Mouse (Mus musculus): ENCODE results near the gene Atxn2. TPM values are rescaled to one million over a fixed set of nuclear protein-coding genes. Genes with fewer than 3 reads are reported as not detected.

The Atxn2 gene
- polyA plus RNA-seq, 2 experiments = 87.2 to 156 TPM

DNA sequence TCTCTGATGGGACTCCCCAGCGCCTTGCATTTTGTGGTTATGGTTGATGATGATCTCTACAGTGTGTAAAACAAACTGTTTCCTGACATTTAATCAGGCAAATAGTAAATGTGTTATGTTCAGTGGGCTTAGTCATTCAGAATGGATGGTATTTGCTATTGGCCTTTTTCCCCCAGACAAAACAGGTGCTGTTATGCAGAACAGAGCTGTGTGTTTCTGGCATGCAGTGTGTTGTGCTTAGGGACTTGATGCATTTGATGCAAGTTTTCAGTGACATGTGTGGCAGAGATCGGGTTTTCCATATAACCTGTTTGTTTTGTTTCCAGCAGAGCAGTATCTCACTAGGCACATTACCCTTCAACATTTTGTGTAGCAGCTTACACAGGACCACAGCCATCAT is 56.4 kb downstream of the Atxn2 start:
- 89% methylated on average over 2 of the region's 2 CpGs for WGBS
- H3K4me1 ChIP-seq (ENCODE audit: control insufficient read depth, insufficient read depth, low read length) = no peaks in the 10 kb centered on the region
- no peak overlapping the region for H3K4me2 ChIP-seq (replicated peaks; ENCODE audit: low read depth, low read length, severe bottlenecking)
- no peak overlapping the region for H3K27ac ChIP-seq (replicated peaks; ENCODE audit: low read depth, low read length)
- H3K4me3 ChIP-seq (replicated peaks; ENCODE audit: low read length) = no peak overlapping the region
- DNase-seq (ENCODE audit: low spot score) = no peak
- H3K9ac ChIP-seq (ENCODE audit: low read depth, low read length, severe bottlenecking) = no peak overlapping the region
- peaks cover 45% of the 10 kb centered on the region for H3K36me3 ChIP-seq (ENCODE audit: control insufficient read depth, insufficient read depth, low read length)
- H3K9me3 ChIP-seq (ENCODE audit: control insufficient read depth, low read length) = no peaks in the 10 kb centered on the region
- H3K27me3 ChIP-seq (ENCODE audit: control insufficient read depth, insufficient read depth, low read length) = no peaks in the 10 kb centered on the region
- TF ChIP-seq POLR2A (IDR thresholded peaks at IDR 0.05; ENCODE audit: borderline replicate concordance, extremely low read depth, insufficient read depth, insufficient read length) = no peak
- no peak for ATAC-seq (ENCODE audit: low FRiP score, low read depth)

DNA sequence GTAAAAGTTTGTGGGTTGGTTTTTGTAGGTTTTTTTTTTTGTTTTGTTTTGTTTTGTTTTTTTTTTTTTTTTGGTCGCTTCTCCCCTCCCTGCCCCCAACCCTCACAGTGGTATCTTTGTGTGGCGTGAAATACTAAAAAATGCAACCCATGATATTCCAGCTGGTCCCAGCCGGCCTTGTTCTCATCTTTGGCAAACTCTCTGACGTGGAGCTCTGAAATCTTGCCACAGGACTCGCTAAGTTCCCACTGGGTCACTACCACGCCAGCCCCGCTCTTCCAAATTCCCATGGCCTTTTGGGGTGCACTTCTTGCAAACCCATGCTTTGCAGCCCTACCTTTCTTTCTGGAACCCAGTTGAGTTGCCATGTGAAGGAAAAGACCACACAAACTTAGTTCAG is 58.7 kb downstream of the Atxn2 start:
- H3K4me3 ChIP-seq (replicated peaks; ENCODE audit: low read length) = no peak overlapping the region
- no peaks in the 10 kb centered on the region for H3K9me3 ChIP-seq (ENCODE audit: control insufficient read depth, low read length)
- H3K27ac ChIP-seq (replicated peaks; ENCODE audit: low read depth, low read length) = no peak overlapping the region
- ATAC-seq (ENCODE audit: low FRiP score, low read depth) = no peak
- H3K36me3 ChIP-seq (ENCODE audit: control insufficient read depth, insufficient read depth, low read length) = peaks cover 55% of the 10 kb centered on the region
- no peaks in the 10 kb centered on the region for H3K27me3 ChIP-seq (ENCODE audit: control insufficient read depth, insufficient read depth, low read length)
- no peak overlapping the region for H3K4me2 ChIP-seq (replicated peaks; ENCODE audit: low read depth, low read length, severe bottlenecking)
- 87% methylated on average over 7 of the region's 7 CpGs for WGBS
- DNase-seq (ENCODE audit: low spot score) = no peak
- H3K9ac ChIP-seq (ENCODE audit: low read depth, low read length, severe bottlenecking) = no peak overlapping the region
- no peaks in the 10 kb centered on the region for H3K4me1 ChIP-seq (ENCODE audit: control insufficient read depth, insufficient read depth, low read length)
- TF ChIP-seq POLR2A (IDR thresholded peaks at IDR 0.05; ENCODE audit: borderline replicate concordance, extremely low read depth, insufficient read depth, insufficient read length) = no peak

DNA sequence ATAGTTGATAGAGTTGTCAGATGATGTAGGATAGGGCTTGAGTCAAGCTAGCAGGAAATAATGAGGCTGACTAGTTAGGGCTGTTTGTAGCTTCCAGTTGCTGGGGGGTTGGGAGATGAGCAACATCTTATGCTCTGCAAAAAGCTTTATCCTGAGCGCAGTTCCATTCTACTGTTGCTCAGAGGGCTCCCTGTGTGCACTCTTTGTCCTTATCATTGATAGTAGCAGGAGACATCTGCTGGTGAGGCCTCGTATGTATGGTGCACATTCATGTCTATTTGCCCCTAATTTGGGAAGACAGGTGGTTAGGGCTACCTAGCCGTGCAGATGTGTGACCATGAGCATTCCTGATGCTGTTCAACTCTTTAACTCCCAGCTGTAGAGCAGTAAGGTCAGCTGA is 60.5 kb downstream of the Atxn2 start:
- H3K36me3 ChIP-seq (ENCODE audit: control insufficient read depth, insufficient read depth, low read length) = peaks cover 62% of the 10 kb centered on the region
- H3K9me3 ChIP-seq (ENCODE audit: control insufficient read depth, low read length) = no peaks in the 10 kb centered on the region
- no peak for TF ChIP-seq POLR2A (IDR thresholded peaks at IDR 0.05; ENCODE audit: borderline replicate concordance, extremely low read depth, insufficient read depth, insufficient read length)
- WGBS = 93% methylated on average over 3 of the region's 3 CpGs
- peaks cover 9% of the 10 kb centered on the region; the same call in 1 of the 2 replicates for H3K4me1 ChIP-seq (ENCODE audit: control insufficient read depth, insufficient read depth, low read length)
- DNase-seq (ENCODE audit: low spot score) = no peak
- ATAC-seq (ENCODE audit: low FRiP score, low read depth) = no peak
- H3K27me3 ChIP-seq (ENCODE audit: control insufficient read depth, insufficient read depth, low read length) = no peaks in the 10 kb centered on the region
- H3K9ac ChIP-seq (ENCODE audit: low read depth, low read length, severe bottlenecking) = no peak overlapping the region
- no peak overlapping the region for H3K27ac ChIP-seq (replicated peaks; ENCODE audit: low read depth, low read length)
- H3K4me3 ChIP-seq (replicated peaks; ENCODE audit: low read length) = no peak overlapping the region
- H3K4me2 ChIP-seq (replicated peaks; ENCODE audit: low read depth, low read length, severe bottlenecking) = no peak overlapping the region

DNA sequence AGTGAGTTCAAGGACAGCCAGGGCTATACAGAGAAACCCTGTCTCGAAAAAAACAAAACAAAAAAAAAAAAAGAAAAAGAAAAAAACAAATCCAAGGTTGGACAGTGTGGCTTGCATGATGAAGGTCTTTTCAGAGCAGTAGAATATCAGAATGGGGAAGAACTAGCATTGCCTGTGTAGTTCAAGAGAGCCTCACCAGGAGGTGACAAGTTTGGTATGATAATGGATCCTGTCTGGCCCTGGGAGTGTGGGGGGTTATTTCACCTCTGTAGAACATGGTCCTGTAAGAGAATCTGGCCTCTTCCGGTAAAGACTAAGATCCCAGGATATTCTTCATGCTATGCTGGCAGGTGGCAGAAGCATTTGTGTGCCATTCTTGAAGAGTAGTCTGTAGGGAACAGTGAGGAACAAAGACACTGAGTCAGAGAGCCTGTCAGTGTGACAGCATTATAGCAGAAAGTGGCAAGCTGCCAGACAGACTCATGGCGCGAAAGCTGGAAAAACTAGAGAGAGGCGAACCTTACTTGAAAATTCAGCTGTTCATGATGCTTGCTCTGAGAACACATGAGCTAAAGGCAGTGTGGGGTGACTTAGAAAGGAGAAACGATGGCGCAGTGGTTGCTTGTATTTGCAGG is 67.5 kb downstream of the Atxn2 start:
- ATAC-seq (ENCODE audit: low FRiP score, low read depth) = no peak
- Histone ChIP-seq H3K27ac (replicated peaks; ENCODE audit: low read depth, low read length) (no peak overlapping the region), H3K4me1 (ENCODE audit: control insufficient read depth, insufficient read depth, low read length) (peaks cover 10% of the 10 kb centered on the region; the same call in 1 of the 2 replicates), H3K4me2 (replicated peaks; ENCODE audit: low read depth, low read length, severe bottlenecking) (no peak overlapping the region), H3K9ac (ENCODE audit: low read depth, low read length, severe bottlenecking) (no peak overlapping the region), H3K4me3 (replicated peaks; ENCODE audit: low read length) (no peak overlapping the region), H3K36me3 (ENCODE audit: control insufficient read depth, insufficient read depth, low read length) (peaks cover 83% of the 10 kb centered on the region), H3K27me3 (ENCODE audit: control insufficient read depth, insufficient read depth, low read length) (no peaks in the 10 kb centered on the region), H3K9me3 (ENCODE audit: control insufficient read depth, low read length) (no peaks in the 10 kb centered on the region)
- TF ChIP-seq POLR2A (IDR thresholded peaks at IDR 0.05; ENCODE audit: borderline replicate concordance, extremely low read depth, insufficient read depth, insufficient read length) = no peak
- peak; percentile 59 for DNase-seq (ENCODE audit: low spot score)
- 84% methylated on average over 7 of the region's 7 CpGs for WGBS

DNA sequence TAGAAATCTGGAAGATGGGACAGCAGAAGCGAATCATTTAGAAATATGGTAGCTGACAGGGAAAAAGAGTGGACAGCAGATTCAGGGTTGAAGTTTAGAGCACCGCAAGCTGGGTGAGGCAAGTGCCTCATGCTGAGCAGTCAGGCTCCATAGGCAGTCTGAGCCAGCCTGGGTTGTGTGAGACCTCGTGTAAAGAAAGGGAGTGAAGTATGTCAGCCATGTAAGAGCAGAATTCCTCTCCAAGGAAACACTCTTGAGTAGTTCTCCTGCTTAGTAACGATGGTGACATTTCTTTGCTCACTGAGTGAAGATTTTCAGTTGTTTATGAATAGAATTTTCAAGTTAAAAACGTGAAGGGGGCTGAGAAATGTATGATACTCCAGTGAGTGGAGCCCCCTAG is 69.0 kb downstream of the Atxn2 start:
- no peak overlapping the region for H3K9ac ChIP-seq (ENCODE audit: low read depth, low read length, severe bottlenecking)
- 88% methylated on average over 5 of the region's 5 CpGs for WGBS
- no peaks in the 10 kb centered on the region for H3K27me3 ChIP-seq (ENCODE audit: control insufficient read depth, insufficient read depth, low read length)
- no peak overlapping the region for H3K4me3 ChIP-seq (replicated peaks; ENCODE audit: low read length)
- H3K4me2 ChIP-seq (replicated peaks; ENCODE audit: low read depth, low read length, severe bottlenecking) = no peak overlapping the region
- ATAC-seq (ENCODE audit: low FRiP score, low read depth) (no peak), DNase-seq (ENCODE audit: low spot score) (no peak)
- H3K9me3 ChIP-seq (ENCODE audit: control insufficient read depth, low read length) = no peaks in the 10 kb centered on the region
- peaks cover 83% of the 10 kb centered on the region for H3K36me3 ChIP-seq (ENCODE audit: control insufficient read depth, insufficient read depth, low read length)
- no peak for TF ChIP-seq POLR2A (IDR thresholded peaks at IDR 0.05; ENCODE audit: borderline replicate concordance, extremely low read depth, insufficient read depth, insufficient read length)
- H3K4me1 ChIP-seq (ENCODE audit: control insufficient read depth, insufficient read depth, low read length) = peaks cover 10% of the 10 kb centered on the region; the same call in 1 of the 2 replicates
- H3K27ac ChIP-seq (replicated peaks; ENCODE audit: low read depth, low read length) = no peak overlapping the region

All from limb, embryonic 14.5 days (tissue).